Mouse (Mus musculus): ENCODE measurements around the gene Eno1. TPM values are rescaled to one million over a fixed set of nuclear protein-coding genes. Genes with fewer than 3 reads are reported as not detected.
"Not testable (repeated sequence)": the region's sequence is repeated elsewhere in the genome, so short reads cannot be mapped to it uniquely, and the experiment has no call there.

Gene Eno1
- polyA plus RNA-seq, 1 experiment from 2014 or later = 2,517 TPM

DNA sequence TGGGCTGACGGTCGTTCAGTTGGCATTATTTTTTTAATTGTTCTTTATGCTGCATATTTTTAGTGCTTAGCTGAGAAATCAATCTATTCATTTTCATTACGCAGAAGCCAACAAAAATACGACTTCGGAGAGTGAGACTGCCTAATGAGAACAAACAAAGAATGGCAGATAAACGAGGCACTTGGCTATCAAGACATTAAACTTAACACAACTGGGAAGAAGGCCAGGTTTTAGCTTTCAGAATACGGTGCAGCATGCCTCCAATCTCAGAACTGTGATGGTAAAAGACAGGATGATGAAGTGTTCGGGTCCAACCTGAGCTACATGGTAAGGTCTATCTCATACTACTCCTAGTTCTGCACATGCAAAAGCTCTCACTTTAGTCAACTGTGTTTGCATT lies 25.8 kb downstream of the Eno1 start:
- 94% methylated on average over 8 of the region's 8 CpGs for WGBS
- Histone ChIP-seq H3K4me3 (no peak overlapping the region), H3K27me3 (ENCODE audit: insufficient read depth, poor library complexity, severe bottlenecking) (no peaks in the 10 kb centered on the region), H3K36me3 (peaks cover 16% of the 10 kb centered on the region), H3K27ac (no peak overlapping the region), H3K4me1 (replicated peaks) (peaks cover 24% of the 10 kb centered on the region), H3K9me3 (no peaks in the 10 kb centered on the region)
- no peak for DNase-seq (ENCODE audit: low spot score)

DNA sequence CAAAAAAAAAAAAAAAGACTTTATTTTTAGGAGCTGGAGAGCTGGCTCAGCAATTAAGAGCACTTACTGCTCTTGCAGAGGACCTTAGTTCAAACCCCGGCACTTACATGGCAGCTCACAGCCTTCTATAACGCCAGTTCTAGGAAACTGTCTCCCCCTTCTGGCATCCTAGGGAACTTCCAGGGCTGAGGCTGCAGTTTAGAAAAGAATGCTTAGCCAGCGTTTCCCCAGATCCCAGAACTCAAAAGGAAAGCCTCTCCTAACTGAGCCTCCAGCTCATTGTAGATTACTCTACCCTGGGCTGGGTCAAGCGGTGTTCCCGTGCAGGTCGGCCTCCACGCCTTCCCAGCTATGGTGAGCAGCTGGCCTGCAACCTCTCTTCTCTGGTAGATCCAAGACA lies 28.4 kb downstream of the Eno1 start:
- H3K4me1 ChIP-seq (replicated peaks) = peaks cover 17% of the 10 kb centered on the region
- WGBS = 46% methylated on average over 7 of the region's 7 CpGs
- H3K36me3 ChIP-seq = peaks cover 6% of the 10 kb centered on the region; the same call in 1 of the 2 replicates
- no peak for DNase-seq (ENCODE audit: low spot score)
- no peaks in the 10 kb centered on the region for H3K27me3 ChIP-seq (ENCODE audit: insufficient read depth, poor library complexity, severe bottlenecking)
- H3K4me3 ChIP-seq = no peak overlapping the region
- H3K9me3 ChIP-seq = no peaks in the 10 kb centered on the region
- H3K27ac ChIP-seq = no peak overlapping the region; the same call in 1 of the 2 replicates

DNA sequence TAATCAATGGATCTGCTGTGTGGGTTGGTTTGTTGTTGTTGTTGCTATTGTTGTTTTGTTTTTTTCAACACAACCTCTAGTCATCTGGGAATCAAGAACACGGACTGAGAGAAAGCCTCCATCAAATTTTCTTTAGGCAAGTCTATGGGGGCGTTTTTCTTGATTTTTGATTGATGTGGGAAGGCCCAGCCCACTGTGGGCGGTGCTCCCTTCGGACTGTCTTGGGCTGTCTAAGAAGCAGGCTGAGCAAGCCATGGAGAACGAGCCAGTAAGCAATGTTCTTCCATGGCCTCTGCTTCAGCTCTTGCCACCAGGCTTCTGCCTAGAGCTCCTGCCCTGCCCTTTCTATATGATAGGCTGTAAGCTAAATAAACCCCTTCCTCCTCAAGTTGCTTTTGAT lies 28.9 kb downstream of the Eno1 start:
- Histone ChIP-seq H3K36me3 (peaks cover 6% of the 10 kb centered on the region; the same call in 1 of the 2 replicates), H3K4me3 (no peak overlapping the region), H3K27ac (no peak overlapping the region), H3K27me3 (ENCODE audit: insufficient read depth, poor library complexity, severe bottlenecking) (no peaks in the 10 kb centered on the region), H3K4me1 (replicated peaks) (peaks cover 13% of the 10 kb centered on the region), H3K9me3 (no peaks in the 10 kb centered on the region)
- 72% methylated on average over 5 of the region's 5 CpGs for WGBS
- no peak for DNase-seq (ENCODE audit: low spot score)

DNA sequence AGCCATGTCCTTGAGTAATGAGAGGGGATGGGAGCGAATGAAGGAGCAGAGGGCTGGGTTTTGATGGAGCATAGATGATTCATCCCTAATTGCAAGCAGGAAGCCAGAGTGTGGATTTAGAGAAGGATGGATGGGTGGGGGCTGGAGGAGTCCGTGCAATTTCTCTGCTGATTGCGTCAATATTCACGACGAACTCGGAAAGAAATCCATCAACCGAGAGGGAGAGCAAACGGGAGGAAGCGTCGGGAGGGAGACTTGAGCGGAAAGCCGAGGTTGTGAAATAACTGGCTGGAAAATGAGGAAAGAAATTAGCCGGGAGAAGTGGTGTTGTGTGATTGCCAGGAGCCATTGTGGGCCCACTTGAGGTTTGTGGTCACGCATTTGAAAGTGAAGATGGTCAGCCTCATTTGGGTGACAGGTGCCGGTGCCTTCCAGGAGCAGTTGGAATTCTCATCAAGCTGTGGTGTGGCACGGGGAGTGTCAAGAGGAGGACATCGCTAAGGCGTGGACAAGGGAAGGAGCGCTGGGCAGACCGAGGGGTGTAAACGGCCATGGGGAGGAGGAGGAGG lies 30.2 kb downstream of the Eno1 start:
- DNase-seq (ENCODE audit: low spot score) = no peak
- WGBS = 85% methylated on average over 21 of the region's 21 CpGs
- Histone ChIP-seq H3K27me3 (ENCODE audit: insufficient read depth, poor library complexity, severe bottlenecking) (no peaks in the 10 kb centered on the region), H3K9me3 (no peaks in the 10 kb centered on the region), H3K36me3 (peaks cover 6% of the 10 kb centered on the region; the same call in 1 of the 2 replicates), H3K27ac (no peak overlapping the region), H3K4me3 (no peak overlapping the region), H3K4me1 (replicated peaks) (peaks cover 11% of the 10 kb centered on the region)

DNA sequence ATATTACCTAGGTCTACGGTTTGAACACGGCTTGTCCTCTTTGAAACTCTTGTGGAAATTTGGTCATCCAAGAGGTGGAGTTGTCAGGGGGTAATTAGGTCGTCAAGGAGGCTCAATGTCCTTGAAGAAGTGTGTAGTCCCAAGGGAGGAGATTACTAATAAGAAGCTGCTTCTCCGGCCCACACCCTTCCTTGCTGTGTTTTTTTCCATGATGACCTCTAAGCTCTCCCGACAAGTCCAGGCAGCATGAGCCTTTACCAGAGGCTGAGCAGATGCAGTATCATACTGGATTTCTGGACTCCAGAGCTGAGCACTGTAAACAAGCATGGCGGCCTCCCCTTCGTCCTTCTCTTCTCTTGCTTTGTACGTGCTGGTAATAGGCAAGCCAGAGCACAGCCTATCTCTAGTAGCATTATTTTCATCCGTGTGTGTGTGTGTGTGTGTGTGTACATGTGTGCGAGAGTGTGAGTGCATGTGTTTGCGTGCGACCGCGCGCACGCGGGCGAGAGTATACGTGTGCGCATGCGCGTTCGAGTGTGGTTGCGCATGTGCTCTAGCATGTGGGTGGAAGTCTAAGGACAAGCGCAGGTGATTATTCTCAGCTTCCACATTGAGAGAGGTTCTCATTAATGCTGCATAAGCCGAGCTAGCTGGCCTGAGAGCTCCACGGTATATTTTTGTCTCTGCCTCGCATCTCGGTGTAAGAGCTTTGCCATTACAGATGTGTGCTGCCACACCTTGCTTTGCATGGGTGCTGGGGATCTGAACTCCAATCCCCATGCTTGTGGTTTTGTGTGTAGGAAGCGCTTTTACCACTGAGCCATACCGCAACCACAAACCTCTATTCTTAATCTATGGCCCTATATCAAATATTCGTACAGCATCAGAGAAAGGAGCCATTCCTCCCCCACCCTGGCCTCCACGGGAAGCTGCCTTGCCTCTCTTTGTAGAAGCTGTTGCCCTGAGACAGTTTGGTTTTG lies 32.4 kb downstream of the Eno1 start:
- Histone ChIP-seq H3K4me3 (no peak overlapping the region), H3K27ac (peak overlapping the region; percentile 45; the same call in 1 of the 2 replicates), H3K27me3 (ENCODE audit: insufficient read depth, poor library complexity, severe bottlenecking) (no peaks in the 10 kb centered on the region), H3K4me1 (replicated peaks) (peaks cover 27% of the 10 kb centered on the region), H3K36me3 (no peaks in the 10 kb centered on the region), H3K9me3 (no peaks in the 10 kb centered on the region)
- DNase-seq (ENCODE audit: low spot score) = no peak
- 89% methylated on average over 33 of the region's 33 CpGs for WGBS

DNA sequence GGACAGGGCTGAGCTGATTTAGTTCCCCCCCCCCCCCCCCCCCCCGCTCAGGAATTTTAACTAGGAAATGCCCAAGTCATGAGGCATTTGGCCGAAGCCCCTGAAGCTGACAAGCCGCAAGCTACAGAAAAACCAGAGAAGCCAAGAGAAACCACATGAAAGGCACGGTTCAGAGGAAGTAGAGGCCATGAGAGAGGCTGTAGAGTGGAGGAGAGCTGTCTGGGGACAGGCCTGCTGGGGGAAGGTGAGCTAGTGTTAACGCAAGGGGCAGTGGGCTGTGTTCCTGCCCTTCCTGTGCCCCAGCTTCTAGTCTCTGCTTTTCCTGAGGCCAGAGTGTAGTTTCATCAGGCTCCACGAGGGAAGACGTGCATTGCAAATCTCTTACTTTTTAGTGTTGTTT lies 33.2 kb downstream of the Eno1 start:
- no peaks in the 10 kb centered on the region for H3K36me3 ChIP-seq
- WGBS = 55% methylated on average over 7 of the region's 7 CpGs
- H3K27ac ChIP-seq = peak overlapping the region; percentile 45; the same call in 1 of the 2 replicates
- H3K4me3 ChIP-seq = no peak overlapping the region
- DNase-seq (ENCODE audit: low spot score) = no peak
- peaks cover 27% of the 10 kb centered on the region for H3K4me1 ChIP-seq (replicated peaks)
- H3K9me3 ChIP-seq = no peaks in the 10 kb centered on the region
- H3K27me3 ChIP-seq (ENCODE audit: insufficient read depth, poor library complexity, severe bottlenecking) = no peaks in the 10 kb centered on the region

DNA sequence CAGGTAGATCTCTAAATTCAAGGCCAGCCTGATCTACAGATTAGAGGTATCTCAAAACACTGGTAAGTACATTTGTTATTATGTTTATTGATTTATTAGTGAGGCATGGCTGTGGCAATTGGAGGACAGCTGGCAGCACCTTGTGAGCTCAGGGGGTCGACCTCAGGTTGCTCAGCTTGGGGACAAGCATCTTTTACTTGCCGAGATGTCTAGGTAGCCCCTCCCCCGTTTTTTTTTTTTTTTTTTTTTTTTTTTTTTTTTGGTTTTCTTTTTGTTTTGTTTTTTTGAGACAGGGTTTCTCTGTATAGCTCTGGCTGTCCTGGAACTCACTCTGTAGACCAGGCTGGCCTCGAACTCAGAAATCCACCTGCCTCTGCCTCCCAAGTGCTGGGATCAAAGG lies 34.2 kb downstream of the Eno1 start:
- not testable (repeated sequence) for H3K27me3 ChIP-seq (ENCODE audit: insufficient read depth, poor library complexity, severe bottlenecking); DNase-seq (ENCODE audit: low spot score)

DNA sequence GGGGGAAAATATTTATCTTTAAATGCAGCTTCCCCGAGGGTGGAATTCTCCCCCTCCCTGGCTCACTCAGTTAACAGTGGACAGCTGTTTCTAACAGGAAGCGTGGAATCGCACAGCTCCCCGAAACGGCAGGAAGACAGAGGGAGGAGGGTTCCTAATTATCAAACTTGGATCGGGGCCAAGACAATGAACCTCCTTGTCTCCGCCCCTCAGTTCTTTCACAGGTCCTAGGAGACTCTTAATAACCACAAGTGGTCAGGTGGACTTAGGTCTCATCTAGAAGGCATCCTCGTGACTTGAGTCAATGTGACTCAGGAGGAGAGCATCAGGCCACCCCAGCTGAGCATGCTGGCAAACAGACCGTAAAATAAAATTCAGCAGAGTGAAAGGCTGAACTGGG lies 36.2 kb downstream of the Eno1 start:
- WGBS = 22% methylated on average over 9 of the region's 9 CpGs
- Histone ChIP-seq H3K4me1 (replicated peaks) (peaks cover 27% of the 10 kb centered on the region), H3K27ac (peak overlapping the region; percentile 75), H3K4me3 (peak overlapping the region; percentile 23), H3K9me3 (no peaks in the 10 kb centered on the region), H3K27me3 (ENCODE audit: insufficient read depth, poor library complexity, severe bottlenecking) (no peaks in the 10 kb centered on the region), H3K36me3 (no peaks in the 10 kb centered on the region)
- DNase-seq (ENCODE audit: low spot score) = no peak

More for the DNA sequence above, 34.2 kb downstream of the Eno1 start:
- H3K9me3 ChIP-seq, H3K36me3 ChIP-seq, H3K4me3 ChIP-seq, H3K27ac ChIP-seq: not testable (repeated sequence)
- 85% methylated on average over 4 of the region's 4 CpGs for WGBS
- H3K4me1 ChIP-seq (replicated peaks) = peaks cover 27% of the 10 kb centered on the region

DNA sequence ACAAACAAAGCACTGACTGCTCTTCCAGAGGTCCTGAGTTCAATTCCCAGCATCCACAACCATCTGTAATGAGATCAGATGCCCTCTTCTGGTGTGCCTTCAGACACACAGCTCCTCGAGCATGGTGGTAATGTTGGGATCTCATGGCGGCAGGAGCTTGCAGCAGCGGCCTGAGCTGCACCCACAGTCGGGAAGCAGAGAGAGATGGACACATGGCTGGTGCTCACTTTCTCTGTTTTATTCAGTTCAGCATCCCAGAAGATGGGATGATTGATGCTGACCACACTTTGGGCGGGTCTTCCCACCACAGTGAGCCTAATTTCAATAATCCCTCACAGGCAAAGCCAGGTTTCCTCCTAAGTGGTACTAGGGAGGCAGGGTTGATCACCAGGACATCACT lies 39.0 kb downstream of the Eno1 start:
- peaks cover 20% of the 10 kb centered on the region for H3K4me1 ChIP-seq (replicated peaks)
- no peak overlapping the region for H3K27ac ChIP-seq
- H3K4me3 ChIP-seq = no peak overlapping the region
- WGBS = 84% methylated on average over 5 of the region's 5 CpGs
- H3K9me3 ChIP-seq = no peaks in the 10 kb centered on the region
- DNase-seq (ENCODE audit: low spot score) = no peak
- H3K36me3 ChIP-seq = no peaks in the 10 kb centered on the region
- H3K27me3 ChIP-seq (ENCODE audit: insufficient read depth, poor library complexity, severe bottlenecking) = no peaks in the 10 kb centered on the region

DNA sequence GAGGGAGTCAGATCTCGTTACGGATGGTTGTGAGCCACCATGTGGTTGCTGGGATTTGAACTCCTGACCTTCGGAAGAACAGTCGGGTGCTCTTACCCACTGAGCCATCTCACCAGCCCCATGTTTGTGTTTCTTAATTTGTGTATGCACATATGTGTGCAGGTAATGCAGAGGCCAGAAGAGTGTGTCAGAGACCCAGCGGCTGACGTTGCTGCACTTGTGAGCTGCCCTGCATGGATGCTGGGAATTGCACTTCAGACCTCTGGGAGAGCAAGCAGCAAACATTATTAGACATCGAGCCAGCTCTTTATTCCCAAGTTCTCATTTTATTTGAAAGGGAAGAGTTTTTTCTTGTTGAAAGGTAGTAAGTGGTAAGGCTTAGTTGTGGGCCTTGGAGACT lies 42.8 kb downstream of the Eno1 start:
- H3K4me1 ChIP-seq (replicated peaks) = peaks cover 25% of the 10 kb centered on the region
- not testable (repeated sequence) for H3K9me3 ChIP-seq; DNase-seq (ENCODE audit: low spot score); H3K4me3 ChIP-seq; H3K27me3 ChIP-seq (ENCODE audit: insufficient read depth, poor library complexity, severe bottlenecking); H3K27ac ChIP-seq; H3K36me3 ChIP-seq
- WGBS = 87% methylated on average over 7 of the region's 7 CpGs

DNA sequence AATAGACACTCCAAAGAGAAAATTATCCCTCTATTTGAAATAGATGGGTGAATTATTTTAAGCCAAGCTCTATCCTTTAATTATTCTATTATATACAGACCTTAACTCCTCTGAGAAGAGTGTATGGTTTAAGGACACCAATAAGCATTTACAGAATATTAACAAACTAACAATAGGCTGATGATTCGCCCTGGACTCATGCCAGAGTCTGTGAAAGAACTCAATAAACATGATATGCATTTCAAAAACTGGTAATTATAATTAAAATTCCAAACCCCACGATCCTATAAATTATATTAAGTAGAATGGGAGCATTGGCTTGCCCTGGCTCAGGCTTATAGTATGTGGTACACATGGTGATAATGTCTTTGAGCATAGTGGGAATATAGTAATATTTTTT lies 43.5 kb downstream of the Eno1 start:
- WGBS = 74% methylated on average over 2 of the region's 2 CpGs
- DNase-seq (ENCODE audit: low spot score) = no peak

DNA sequence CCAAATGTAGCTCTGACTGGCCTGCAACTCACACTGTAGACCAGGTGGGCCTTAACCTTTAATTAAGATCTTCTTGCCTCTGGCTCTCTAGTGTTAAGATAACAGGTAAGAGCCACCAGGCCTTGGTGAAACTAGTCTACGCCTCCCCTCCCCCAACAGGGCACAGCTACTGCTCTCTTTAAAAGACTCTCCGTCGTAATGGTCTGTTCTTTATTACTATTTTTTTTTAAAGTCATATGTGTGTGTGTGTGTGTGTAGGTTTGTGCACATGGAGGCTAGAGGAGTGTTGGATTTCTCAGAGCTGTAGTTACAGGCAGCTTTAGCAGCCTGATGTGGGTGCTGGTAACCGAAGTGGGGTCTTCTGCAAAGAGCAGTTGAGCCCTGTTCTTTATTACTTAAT lies 43.9 kb downstream of the Eno1 start:
- 49% methylated on average over 4 of the region's 4 CpGs for WGBS
- DNase-seq (ENCODE audit: low spot score) = no peak
- no peaks in the 10 kb centered on the region for H3K36me3 ChIP-seq
- no peaks in the 10 kb centered on the region for H3K27me3 ChIP-seq (ENCODE audit: insufficient read depth, poor library complexity, severe bottlenecking)
- H3K4me1 ChIP-seq (replicated peaks) = peaks cover 27% of the 10 kb centered on the region
- H3K27ac ChIP-seq = peak overlapping the region; percentile 99
- no peaks in the 10 kb centered on the region for H3K9me3 ChIP-seq
- H3K4me3 ChIP-seq = peak overlapping the region; percentile 100

More for the DNA sequence above, 43.5 kb downstream of the Eno1 start:
- peak overlapping the region; percentile 100; the same call in 1 of the 2 replicates for H3K4me3 ChIP-seq
- H3K36me3 ChIP-seq = no peaks in the 10 kb centered on the region
- no peaks in the 10 kb centered on the region for H3K9me3 ChIP-seq
- H3K27me3 ChIP-seq (ENCODE audit: insufficient read depth, poor library complexity, severe bottlenecking) = no peaks in the 10 kb centered on the region
- peak overlapping the region; percentile 99; the same call in 1 of the 2 replicates for H3K27ac ChIP-seq
- H3K4me1 ChIP-seq (replicated peaks) = peaks cover 27% of the 10 kb centered on the region

Data from hindbrain, embryonic 10.5 days (tissue).